Mouse (Mus musculus) sigmoid colon, adult 10 weeks (tissue): ENCODE results near the gene Olfr1441. TPM values are rescaled to one million over a fixed set of nuclear protein-coding genes. Genes with fewer than 3 reads are reported as not detected.

Source experiments
- polyA plus RNA-seq: library from polyadenylated mRNA; stranded (reverse); fragments of 350-450 nt; fragmentation: Illumina TruSeq; extraction: RNeasy Lipid Tissue Mini Kit (QIAGEN cat#74804); gene quantifications from one replicate; pipeline ENCODE4 v1.2.3, GENCODE M21; 2014; ENCODE audit warnings: low read depth, low replicate concordance

The Olfr1441 gene
- polyA plus RNA-seq = not detected

GRCm38 (mm10) chr19:12417361-12417760 lies at the start of gene Olfr1441:
Gene Olfr1441 (plus strand): TSS chr19:12417433.

GRCm38 (mm10) chr19:12386979-12387378 lies 30.3 kb upstream of the Olfr1441 start, which contains the start of gene Olfr1440:
Gene Olfr1440 (plus strand): TSS chr19:12387279.

GRCm38 (mm10) chr19:12427605-12428004 lies 10.4 kb downstream of the Olfr1441 start, which contains the start of gene Pfpl:
Gene Pfpl (plus strand): TSS chr19:12427905.

GRCm38 (mm10) chr19:12460282-12461249 lies 43.3 kb downstream of the Olfr1441 start, which contains the start of gene Mpeg1:
Gene Mpeg1 (plus strand): TSS chr19:12460779.

Other genes starting within 250 kb of the Olfr1441 start
- not detected for gene Olfr1555-ps1, start 247.3 kb upstream of the Olfr1441 start, polyA plus RNA-seq
- not detected for gene Olfr1431, start 216.8 kb upstream of the Olfr1441 start, polyA plus RNA-seq
- not detected for gene Olfr1432, start 184.8 kb upstream of the Olfr1441 start, polyA plus RNA-seq
- not detected for gene Olfr262, start 175.8 kb upstream of the Olfr1441 start, polyA plus RNA-seq
- gene Olfr235, start 156.4 kb upstream of the Olfr1441 start, polyA plus RNA-seq = not detected
- gene Olfr1434, start 137.6 kb upstream of the Olfr1441 start, polyA plus RNA-seq = not detected
- not detected for gene Olfr1436, start 118.3 kb upstream of the Olfr1441 start, polyA plus RNA-seq
- gene Olfr1437, start 92.3 kb upstream of the Olfr1441 start, polyA plus RNA-seq = not detected
- not detected for gene Olfr1438-ps1, start 81.5 kb upstream of the Olfr1441 start, polyA plus RNA-seq
- not detected for gene Olfr1440, start 30.2 kb upstream of the Olfr1441 start, polyA plus RNA-seq
- not detected for gene Pfpl, start 10.5 kb downstream of the Olfr1441 start, polyA plus RNA-seq
- 42.2 TPM for gene Mpeg1, start 43.3 kb downstream of the Olfr1441 start, polyA plus RNA-seq
- gene Dtx4, start 84.0 kb downstream of the Olfr1441 start, polyA plus RNA-seq = 12.0 TPM
- 41.9 TPM for gene Fam111a, start 128.3 kb downstream of the Olfr1441 start, polyA plus RNA-seq
- 0.85 TPM for gene Gm4952, start 182.5 kb downstream of the Olfr1441 start, polyA plus RNA-seq
- not detected for gene Glyat, start 215.9 kb downstream of the Olfr1441 start, polyA plus RNA-seq